Mouse (Mus musculus): ENCODE measurements at regions not wholly inside any gene's neighbourhood (a gene's known extent, or its start where the extent isn't known, plus 50 kb on each side); places are given as distances from the start of the nearest gene placed in this dataset.
"Not testable (repeated sequence)": the region's sequence is repeated elsewhere in the genome, so short reads cannot be mapped to it uniquely, and the experiment has no call there.

DNA sequence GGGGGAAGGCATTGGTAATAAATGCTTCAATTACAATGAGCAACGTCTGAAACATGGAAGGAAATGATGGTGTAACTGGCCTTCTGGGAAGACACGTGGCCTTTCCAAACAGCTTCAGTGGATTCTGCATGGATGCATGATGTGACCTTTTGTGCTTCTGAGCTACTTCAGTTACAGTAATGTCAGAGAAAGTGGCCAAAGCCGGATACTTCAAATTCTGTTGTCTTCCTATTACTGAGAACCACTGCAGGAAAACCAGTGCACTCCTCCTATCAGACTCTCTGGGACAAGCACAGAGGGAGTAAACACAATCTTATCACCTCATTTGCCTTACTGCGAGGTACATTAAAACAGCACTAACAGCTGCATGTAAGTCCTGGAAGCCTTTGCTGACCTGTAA is 113.0 kb upstream of the Cnksr3 start:
- Histone ChIP-seq H3K36me3 (ENCODE audit: control insufficient read depth, insufficient read depth) (no peaks in the 10 kb centered on the region), H3K27me3 (ENCODE audit: control insufficient read depth, insufficient read depth, insufficient read length) (no peaks in the 10 kb centered on the region), H3K4me3 (ENCODE audit: insufficient read depth, poor library complexity, severe bottlenecking) (no peak overlapping the region)

DNA sequence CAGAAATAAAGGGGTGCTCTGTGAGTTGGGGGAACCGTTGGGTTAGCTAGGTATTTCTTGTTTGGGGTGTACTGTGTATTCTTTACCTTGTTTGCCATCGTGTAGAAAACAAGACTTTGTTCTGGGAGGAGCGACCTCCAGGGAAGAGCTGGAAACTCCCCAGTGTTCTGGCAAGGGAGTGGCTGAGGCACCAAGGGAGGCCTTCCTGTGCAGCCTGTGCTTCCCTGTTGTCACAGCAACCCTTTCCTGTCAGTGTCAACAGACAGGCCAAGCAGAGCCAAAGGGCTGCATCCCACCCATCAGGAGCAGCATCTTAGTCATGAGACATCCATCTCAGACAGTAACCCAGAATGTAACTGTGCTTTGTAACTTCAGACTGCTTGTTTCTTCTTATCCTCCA is 111.2 kb upstream of the Cnksr3 start:
- H3K36me3 ChIP-seq (ENCODE audit: control insufficient read depth, insufficient read depth) = no peaks in the 10 kb centered on the region
- no peak overlapping the region for H3ac ChIP-seq (ENCODE audit: control insufficient read depth, insufficient read length, low read depth)
- no peaks in the 10 kb centered on the region for H3K27me3 ChIP-seq (ENCODE audit: control insufficient read depth, insufficient read depth, insufficient read length)
- TF ChIP-seq USF1 (IDR thresholded peaks at IDR 0.05; ENCODE audit: low read depth) (no peak), MYOD1 (IDR thresholded peaks at IDR 0.05; ENCODE audit: control insufficient read depth, insufficient read length, low read depth) (no peak), FOSL1 (IDR thresholded peaks at IDR 0.05; ENCODE audit: insufficient read depth, low read length, poor library complexity, severe bottlenecking) (no peak), CEBPB (IDR thresholded peaks at IDR 0.05; ENCODE audit: low read depth) (no peak), CTCF (IDR thresholded peaks at IDR 0.05; ENCODE audit: control insufficient read depth, insufficient read depth, insufficient read length) (no peak), MAX (IDR thresholded peaks at IDR 0.05) (no peak), MYOG (IDR thresholded peaks at IDR 0.05; ENCODE audit: control insufficient read depth, extremely low read depth, insufficient read length) (no peak)
- no peaks in the 10 kb centered on the region for H3K79me3 ChIP-seq (ENCODE audit: low read depth)
- no peaks in the 10 kb centered on the region for H3K79me2 ChIP-seq (ENCODE audit: control insufficient read depth, insufficient read depth)
- no peak overlapping the region for H3K4me3 ChIP-seq (ENCODE audit: insufficient read depth, poor library complexity, severe bottlenecking)

More for the DNA sequence above, 113.0 kb upstream of the Cnksr3 start:
- no peak overlapping the region for H3ac ChIP-seq (ENCODE audit: control insufficient read depth, insufficient read length, low read depth)
- H3K79me3 ChIP-seq (ENCODE audit: low read depth) = no peaks in the 10 kb centered on the region
- TF ChIP-seq FOSL1 (IDR thresholded peaks at IDR 0.05; ENCODE audit: insufficient read depth, low read length, poor library complexity, severe bottlenecking) (no peak), MYOD1 (IDR thresholded peaks at IDR 0.05; ENCODE audit: control insufficient read depth, insufficient read length, low read depth) (no peak), MYOG (IDR thresholded peaks at IDR 0.05; ENCODE audit: control insufficient read depth, extremely low read depth, insufficient read length) (no peak), CTCF (IDR thresholded peaks at IDR 0.05; ENCODE audit: control insufficient read depth, insufficient read depth, insufficient read length) (no peak), USF1 (IDR thresholded peaks at IDR 0.05; ENCODE audit: low read depth) (no peak), MAX (IDR thresholded peaks at IDR 0.05) (no peak), CEBPB (IDR thresholded peaks at IDR 0.05; ENCODE audit: low read depth) (no peak)
- H3K79me2 ChIP-seq (ENCODE audit: control insufficient read depth, insufficient read depth) = no peaks in the 10 kb centered on the region

GRCm38 (mm10) chr10:7309927-7310326 is 97.9 kb upstream of the Cnksr3 start:
- Histone ChIP-seq H3K79me2 (ENCODE audit: control insufficient read depth, insufficient read depth) (no peaks in the 10 kb centered on the region), H3K4me3 (ENCODE audit: insufficient read depth, poor library complexity, severe bottlenecking) (no peak overlapping the region), H3ac (ENCODE audit: control insufficient read depth, insufficient read length, low read depth) (no peak overlapping the region), H3K79me3 (ENCODE audit: low read depth) (no peaks in the 10 kb centered on the region), H3K27me3 (ENCODE audit: control insufficient read depth, insufficient read depth, insufficient read length) (no peaks in the 10 kb centered on the region), H3K36me3 (ENCODE audit: control insufficient read depth, insufficient read depth) (no peaks in the 10 kb centered on the region)
- TF ChIP-seq MAX (IDR thresholded peaks at IDR 0.05) = no peak

DNA sequence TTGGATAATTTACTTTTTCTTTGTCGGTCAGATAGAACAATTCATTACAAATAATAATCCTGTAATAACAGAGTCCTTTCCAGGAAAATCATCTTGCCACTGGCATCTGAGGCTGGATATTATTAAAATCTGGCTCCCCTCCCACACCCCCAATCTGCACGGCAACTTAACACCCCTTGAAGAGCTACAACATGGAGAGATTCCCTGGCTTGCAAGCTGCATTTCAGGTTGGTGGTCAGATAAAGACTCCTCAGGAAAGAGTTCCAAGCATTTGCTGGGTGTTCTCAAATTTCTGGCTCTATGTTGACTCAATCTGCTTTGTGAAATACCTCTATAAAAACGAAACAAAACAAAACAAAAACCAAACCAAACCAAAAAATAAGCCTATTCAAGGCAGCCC is 93.8 kb upstream of the Cnksr3 start:
- H3K27me3 ChIP-seq (ENCODE audit: control insufficient read depth, insufficient read depth, insufficient read length); H3K4me3 ChIP-seq (ENCODE audit: insufficient read depth, poor library complexity, severe bottlenecking); H3K79me2 ChIP-seq (ENCODE audit: control insufficient read depth, insufficient read depth); H3ac ChIP-seq (ENCODE audit: control insufficient read depth, insufficient read length, low read depth); H3K36me3 ChIP-seq (ENCODE audit: control insufficient read depth, insufficient read depth); H3K79me3 ChIP-seq (ENCODE audit: low read depth): not testable (repeated sequence)

DNA sequence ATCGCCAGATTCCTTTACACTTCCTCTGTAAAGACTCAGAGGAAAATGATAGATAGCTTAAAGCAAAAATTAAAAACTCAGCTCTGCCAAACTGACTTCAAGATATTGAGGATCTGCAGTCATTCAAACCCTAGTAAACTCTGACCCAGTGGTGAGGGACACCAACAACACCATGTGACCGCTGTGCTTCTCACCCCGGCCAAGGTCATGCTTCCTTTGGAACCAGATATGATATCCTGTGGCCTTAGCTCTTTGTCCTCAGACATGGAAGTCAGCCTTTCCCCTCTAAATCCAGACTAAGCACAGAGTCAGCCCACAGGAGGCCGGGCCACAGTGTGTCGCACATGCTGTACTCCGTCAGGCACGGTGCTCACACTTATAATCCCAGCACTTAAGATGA is 86.3 kb upstream of the Cnksr3 start:
- Histone ChIP-seq H3K27me3 (ENCODE audit: control insufficient read depth, insufficient read depth, insufficient read length) (no peaks in the 10 kb centered on the region), H3K4me3 (ENCODE audit: insufficient read depth, poor library complexity, severe bottlenecking) (no peak overlapping the region), H3K79me2 (ENCODE audit: control insufficient read depth, insufficient read depth) (no peaks in the 10 kb centered on the region), H3ac (ENCODE audit: control insufficient read depth, insufficient read length, low read depth) (no peak overlapping the region), H3K36me3 (ENCODE audit: control insufficient read depth, insufficient read depth) (no peaks in the 10 kb centered on the region), H3K79me3 (ENCODE audit: low read depth) (no peaks in the 10 kb centered on the region)
- TF ChIP-seq USF1 (IDR thresholded peaks at IDR 0.05; ENCODE audit: low read depth) (no peak), MAX (IDR thresholded peaks at IDR 0.05) (no peak), FOSL1 (IDR thresholded peaks at IDR 0.05; ENCODE audit: insufficient read depth, low read length, poor library complexity, severe bottlenecking) (no peak), MYOG (IDR thresholded peaks at IDR 0.05; ENCODE audit: control insufficient read depth, extremely low read depth, insufficient read length) (no peak), MYOD1 (IDR thresholded peaks at IDR 0.05; ENCODE audit: control insufficient read depth, insufficient read length, low read depth) (no peak), CTCF (IDR thresholded peaks at IDR 0.05; ENCODE audit: control insufficient read depth, insufficient read depth, insufficient read length) (no peak), CEBPB (IDR thresholded peaks at IDR 0.05; ENCODE audit: low read depth) (no peak)

DNA sequence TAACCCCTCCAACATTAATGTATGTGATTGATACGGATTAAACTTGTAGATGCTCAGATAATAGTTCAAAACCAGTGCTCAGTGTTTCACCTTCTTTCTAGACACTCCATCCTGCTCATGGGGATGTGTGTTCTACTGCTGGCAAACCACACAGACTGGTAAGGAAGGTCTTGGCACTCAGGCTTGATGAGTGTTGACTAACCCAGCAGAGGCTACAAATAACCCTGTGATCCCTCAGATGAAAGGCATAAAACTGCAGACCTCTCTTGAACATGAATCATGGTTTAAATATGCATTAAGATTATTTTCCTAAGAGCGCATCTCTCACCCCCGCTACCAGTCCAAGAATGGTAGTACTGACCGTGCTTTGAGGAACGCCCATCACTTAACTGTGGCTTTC is 83.9 kb upstream of the Cnksr3 start:
- Histone ChIP-seq H3ac (ENCODE audit: control insufficient read depth, insufficient read length, low read depth) (no peak overlapping the region), H3K27me3 (ENCODE audit: control insufficient read depth, insufficient read depth, insufficient read length) (no peaks in the 10 kb centered on the region), H3K36me3 (ENCODE audit: control insufficient read depth, insufficient read depth) (no peaks in the 10 kb centered on the region), H3K4me3 (ENCODE audit: insufficient read depth, poor library complexity, severe bottlenecking) (no peak overlapping the region), H3K79me3 (ENCODE audit: low read depth) (no peaks in the 10 kb centered on the region), H3K79me2 (ENCODE audit: control insufficient read depth, insufficient read depth) (no peaks in the 10 kb centered on the region)
- TF ChIP-seq MAX (IDR thresholded peaks at IDR 0.05) = no peak
- no peak for TF ChIP-seq CEBPB (IDR thresholded peaks at IDR 0.05; ENCODE audit: low read depth)
- TF ChIP-seq MYOD1 (IDR thresholded peaks at IDR 0.05; ENCODE audit: control insufficient read depth, insufficient read length, low read depth) = no peak
- TF ChIP-seq MYOG (IDR thresholded peaks at IDR 0.05; ENCODE audit: control insufficient read depth, extremely low read depth, insufficient read length) = no peak
- TF ChIP-seq CTCF (IDR thresholded peaks at IDR 0.05; ENCODE audit: control insufficient read depth, insufficient read depth, insufficient read length) = no peak
- no peak for TF ChIP-seq USF1 (IDR thresholded peaks at IDR 0.05; ENCODE audit: low read depth)
- TF ChIP-seq FOSL1 (IDR thresholded peaks at IDR 0.05; ENCODE audit: insufficient read depth, low read length, poor library complexity, severe bottlenecking) = no peak
